ENCODE assay signal across 23 mouse cellular contexts in the genomic region with DNA sequence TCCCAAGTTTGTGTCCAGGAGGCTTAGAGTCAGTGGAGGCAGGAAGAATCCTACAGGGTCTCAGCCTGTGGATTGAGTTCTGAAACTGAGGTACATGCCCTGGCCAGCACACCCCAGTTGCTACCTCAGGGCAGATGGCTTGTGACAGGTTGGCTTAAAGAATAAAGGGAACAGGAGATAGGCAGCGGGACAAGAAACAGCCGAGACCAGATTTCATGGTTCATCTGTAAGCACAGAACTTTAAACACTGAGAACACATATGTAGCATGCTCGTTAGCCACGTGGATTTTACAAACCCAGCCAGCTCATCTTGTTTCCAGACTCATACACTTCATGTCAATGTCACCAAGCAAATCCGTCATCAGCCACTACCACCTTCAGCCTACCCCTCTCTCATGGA. TPM values are rescaled to one million over a fixed set of nuclear protein-coding genes. Genes with fewer than 3 reads are reported as not detected.
DNase-seq lines count a peak whose midpoint lies in the region; ATAC-seq lines count a peak whose summit lies in the region.
"Had no signal": no experiment of that assay in that cellular context is flagged by ENCODE, and none has a peak within 500 bp of the region (broad histone marks: within the 10 kb centered on the region; RNA-seq: fewer than 3 reads in every experiment).

No protein-coding gene starts in this region.

- no peak overlapping the region for H3K9ac ChIP-seq in embryonic facial prominence, embryonic 14.5 days (ENCODE audit: low read depth, low read length)
- H3K9ac ChIP-seq in intestine, embryonic 14.5 days (ENCODE audit: low read length): no peak overlapping the region
- no peak overlapping the region for H3K9ac ChIP-seq in intestine, embryonic 16.5 days (ENCODE audit: low read depth, low read length)
- H3K9ac ChIP-seq: embryonic facial prominence, embryonic 13.5 days; forebrain, embryonic 12.5 days had no signal

- 43% methylated on average over 5 of the region's 5 CpGs for WGBS in embryonic facial prominence, embryonic 14.5 days
- WGBS in embryonic facial prominence, embryonic 10.5 days: 77% methylated on average over 5 of the region's 5 CpGs
- 85% methylated on average over 5 of the region's 5 CpGs for WGBS in intestine, embryonic 14.5 days
- WGBS in intestine, embryonic 16.5 days: 79% methylated on average over 5 of the region's 5 CpGs

- H3K4me3 ChIP-seq in embryonic facial prominence, embryonic 14.5 days (ENCODE audit: low read depth, low read length): no peak overlapping the region
- H3K4me3 ChIP-seq in embryonic facial prominence, embryonic 10.5 days: no peak overlapping the region
- no peak overlapping the region for H3K4me3 ChIP-seq in intestine, embryonic 14.5 days (ENCODE audit: low read depth, low read length)
- no peak overlapping the region for H3K4me3 ChIP-seq in intestine, embryonic 16.5 days (ENCODE audit: low read length)
- H3K4me3 ChIP-seq: embryonic facial prominence, embryonic 13.5 days; forebrain, embryonic 12.5 days had no signal

- H3K36me3 ChIP-seq in embryonic facial prominence, embryonic 14.5 days (ENCODE audit: control insufficient read depth, insufficient read depth, low read length): no peaks in the 10 kb centered on the region
- no peaks in the 10 kb centered on the region for H3K36me3 ChIP-seq in embryonic facial prominence, embryonic 10.5 days (replicated peaks)
- H3K36me3 ChIP-seq in intestine, embryonic 14.5 days (ENCODE audit: control insufficient read depth, insufficient read depth, low read length): no peaks in the 10 kb centered on the region
- no peaks in the 10 kb centered on the region for H3K36me3 ChIP-seq in intestine, embryonic 16.5 days (ENCODE audit: control insufficient read depth, insufficient read depth, low read length)
- H3K36me3 ChIP-seq: embryonic facial prominence, embryonic 13.5 days; forebrain, embryonic 12.5 days; G1E had no signal

- H3K27ac ChIP-seq in embryonic facial prominence, embryonic 14.5 days (replicated peaks; ENCODE audit: low read depth, low read length): no peak overlapping the region
- no peak overlapping the region for H3K27ac ChIP-seq in embryonic facial prominence, embryonic 10.5 days (replicated peaks)
- H3K27ac ChIP-seq in intestine, embryonic 14.5 days (ENCODE audit: low read depth): no peak overlapping the region
- H3K27ac ChIP-seq in intestine, embryonic 16.5 days (ENCODE audit: low read length): no peak overlapping the region
- H3K27ac ChIP-seq: embryonic facial prominence, embryonic 13.5 days; forebrain, embryonic 12.5 days had no signal

- H3K4me1 ChIP-seq in embryonic facial prominence, embryonic 14.5 days (ENCODE audit: control insufficient read depth, insufficient read depth, low read length): peaks cover 4% of the 10 kb centered on the region
- peaks cover 10% of the 10 kb centered on the region for H3K4me1 ChIP-seq in embryonic facial prominence, embryonic 10.5 days
- H3K4me1 ChIP-seq in intestine, embryonic 14.5 days (replicated peaks; ENCODE audit: control insufficient read depth, insufficient read depth, low read length): no peaks in the 10 kb centered on the region
- no peaks in the 10 kb centered on the region for H3K4me1 ChIP-seq in intestine, embryonic 16.5 days (ENCODE audit: control insufficient read depth, insufficient read depth, low read length)
- H3K4me1 ChIP-seq: forebrain, embryonic 12.5 days had no signal

- no peaks in the 10 kb centered on the region for H3K9me3 ChIP-seq in embryonic facial prominence, embryonic 14.5 days (ENCODE audit: control insufficient read depth, low read length)
- no peaks in the 10 kb centered on the region for H3K9me3 ChIP-seq in embryonic facial prominence, embryonic 10.5 days
- no peaks in the 10 kb centered on the region for H3K9me3 ChIP-seq in intestine, embryonic 14.5 days (ENCODE audit: control insufficient read depth, low read length)
- H3K9me3 ChIP-seq in intestine, embryonic 16.5 days (ENCODE audit: control insufficient read depth, low read length): no peaks in the 10 kb centered on the region
- H3K9me3 ChIP-seq: embryonic facial prominence, embryonic 13.5 days; forebrain, embryonic 12.5 days; G1E had no signal

- no peak for ATAC-seq in embryonic facial prominence, embryonic 14.5 days (ENCODE audit: low read depth)
- ATAC-seq in intestine, embryonic 14.5 days (replicated peaks; ENCODE audit: low FRiP score, low TSS enrichment, low read depth): no peak
- no peak for ATAC-seq in intestine, embryonic 16.5 days
- ATAC-seq: activated CD4-positive, CD25-positive, alpha-beta regulatory T cell, adult 4 months; CD4-positive, CD25-positive, alpha-beta regulatory T cell, adult 4 months; forebrain, embryonic 14.5 days; forebrain, embryonic 16.5 days; Patski had no signal

- H3K4me2 ChIP-seq in embryonic facial prominence, embryonic 14.5 days (ENCODE audit: low read depth, low read length): no peak overlapping the region
- no peak overlapping the region for H3K4me2 ChIP-seq in intestine, embryonic 14.5 days (ENCODE audit: low read length)
- no peak overlapping the region for H3K4me2 ChIP-seq in intestine, embryonic 16.5 days (ENCODE audit: low read depth, low read length)
- H3K4me2 ChIP-seq: embryonic facial prominence, embryonic 13.5 days; forebrain, embryonic 12.5 days had no signal

- H3K27me3 ChIP-seq in embryonic facial prominence, embryonic 14.5 days (replicated peaks; ENCODE audit: control insufficient read depth, insufficient read depth, low read length): no peaks in the 10 kb centered on the region
- no peaks in the 10 kb centered on the region for H3K27me3 ChIP-seq in embryonic facial prominence, embryonic 10.5 days (replicated peaks; ENCODE audit: low read depth, poor library complexity, severe bottlenecking)
- no peaks in the 10 kb centered on the region for H3K27me3 ChIP-seq in intestine, embryonic 14.5 days (replicated peaks; ENCODE audit: control insufficient read depth, insufficient read depth, low read length)
- no peaks in the 10 kb centered on the region for H3K27me3 ChIP-seq in intestine, embryonic 16.5 days (replicated peaks; ENCODE audit: control insufficient read depth, insufficient read depth, low read length)
- H3K27me3 ChIP-seq: embryonic facial prominence, embryonic 13.5 days; forebrain, embryonic 12.5 days had no signal

- DNase-seq in embryonic facial prominence, embryonic 14.5 days (ENCODE audit: low spot score): peak; percentile 20
- no peak for DNase-seq in embryonic facial prominence, embryonic 10.5 days (ENCODE audit: low spot score)
- DNase-seq in heart, adult 11 months: peak; percentile 69
- DNase-seq in heart, adult 9 months (ENCODE audit: low spot score in 2 of 2): no peak
- peak; percentile 24 for DNase-seq in intestine, embryonic 14.5 days (ENCODE audit: low spot score)
- DNase-seq: adrenal gland, adult 8-10 months; adrenal gland, postnatal 14 days; adrenal gland, postnatal 36 days; B cell, adult 2 months; cerebellum, adult 11-12 months; cerebellum, adult 2 months; cerebellum, adult 9-10 months; cerebellum, postnatal 10 days; cerebellum, postnatal 25 days had no signal

RNA-seq across cellular contexts. Expression of a gene that starts 27.2 kb away (rescaled TPM):
- polyA plus RNA-seq in embryonic facial prominence, embryonic 14.5 days (2014; fragmentation: Nextera tagmentation; extraction: Ambion mirVana): 4.5 and 5.2 TPM in 2 replicates
- 2.1 and 2.4 TPM in 2 replicates for polyA plus RNA-seq in embryonic facial prominence, embryonic 10.5 days (2016; fragmentation: Nextera tagmentation; extraction: Ambion mirVana)
- polyA plus RNA-seq in intestine, embryonic 14.5 days (2014; fragmentation: Nextera tagmentation; extraction: Ambion mirVana): 6.8 and 7.3 TPM in 2 replicates
- polyA plus RNA-seq in intestine, embryonic 16.5 days (2015; fragmentation: Nextera tagmentation; extraction: Ambion mirVana): 6.0 and 7.0 TPM in 2 replicates
- polyA plus RNA-seq: activated CD4-positive, CD25-positive, alpha-beta regulatory T cell, adult 4 months had no signal

Comparison
In these comparisons a context has a peak if more than half of its experiments do, and no peak if none do; other contexts are left out.
1. DNase-seq: peak in embryonic facial prominence, embryonic 14.5 days (single experiment), heart, adult 11 months (single experiment) and intestine, embryonic 14.5 days (single experiment); none in embryonic facial prominence, embryonic 10.5 days (single experiment) and heart, adult 9 months (0 of 2).